Mouse (Mus musculus) small intestine, adult 2 months (tissue): ENCODE data around the gene Hoxc5.

Experiments used
- CTCF ChIP-seq: fragments of 200-500 bp; IDR thresholded peaks from 2 replicates; pipeline ENCODE4 v1.5.1; 2012; ENCODE audit warnings: low read depth, mild to moderate bottlenecking, control low read depth, inconsistent platforms, low read length, moderate library complexity, mixed read lengths; ENCODE audit not compliant: insufficient replicate concordance, insufficient read length; ENCODE audit errors: extremely low read depth
- POLR2A ChIP-seq: fragments of 200-500 bp; IDR thresholded peaks from 2 replicates; pipeline ENCODE4 v1.6.1; 2012; ENCODE audit warnings: low read depth, mild to moderate bottlenecking, control low read depth, inconsistent platforms, low read length, moderate library complexity

GRCm38 (mm10) chr15:102945185-102946077 lies 21.8 kb upstream of the Hoxc5 start:
- no peak for TF ChIP-seq POLR2A
- no peak for TF ChIP-seq CTCF
